ENCODE assay signal across 14 mouse cellular contexts in the genomic region with DNA sequence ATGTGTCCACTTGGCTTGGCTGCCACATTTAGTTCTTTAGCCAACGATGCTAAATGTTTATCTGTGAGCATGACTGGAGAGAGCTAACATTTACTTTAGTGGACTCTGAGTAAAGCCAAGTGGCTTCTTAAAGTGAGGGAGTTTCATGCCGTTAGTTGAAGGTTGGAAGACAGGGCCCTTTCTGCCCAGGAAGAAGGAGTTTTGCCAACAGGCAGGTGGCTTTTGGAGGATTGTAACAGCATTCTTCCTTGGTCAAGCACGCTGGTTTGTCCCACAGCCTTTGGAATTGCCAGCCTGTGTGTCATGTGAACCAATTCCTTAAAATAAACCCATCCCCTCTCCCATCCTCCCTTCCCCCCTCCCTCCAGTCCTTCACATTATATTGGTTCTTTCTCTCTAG.
"Had no signal": no experiment of that assay in that cellular context is flagged by ENCODE, and none has a peak within 500 bp of the region (broad histone marks: within the 10 kb centered on the region; RNA-seq: fewer than 3 reads in every experiment).

No protein-coding gene starts in this region.

- H3K36me3 ChIP-seq: liver, embryonic 13.5 days; stomach, embryonic 15.5 days had no signal

- DNase-seq: kidney, postnatal 25 days; layer of hippocampus, adult 9-11 months; liver, embryonic 13.5 days; lung, adult 2 months; lung, postnatal 14 days; lung, postnatal 4 days; midbrain, embryonic 14.5 days; right cerebral cortex, adult 18-20 months; right cerebral cortex, postnatal 14 days; right cerebral cortex, postnatal 4 days; thymus, postnatal 36 days had no signal

- H3K4me1 ChIP-seq: liver, embryonic 13.5 days; stomach, embryonic 15.5 days had no signal

- H3K27me3 ChIP-seq: liver, embryonic 13.5 days; stomach, embryonic 15.5 days had no signal

- H3K9me3 ChIP-seq: stomach, embryonic 15.5 days had no signal

- H3K4me3 ChIP-seq: layer of hippocampus, adult 2 months; liver, embryonic 13.5 days; stomach, embryonic 15.5 days had no signal

- H3K27ac ChIP-seq: kidney, postnatal 0 days; layer of hippocampus, adult 2 months; liver, embryonic 13.5 days; stomach, embryonic 15.5 days had no signal
